14 mouse cellular contexts compared by ENCODE assay signal in genomic region chr5:98574711-98575470, GRCm38 (mm10). TPM values are rescaled to one million over a fixed set of nuclear protein-coding genes. Genes with fewer than 3 reads are reported as not detected.
DNase-seq lines count a peak whose midpoint lies in the region; ATAC-seq and TF ChIP-seq lines count a peak whose summit lies in the region.
"Had no signal": no experiment of that assay in that cellular context is flagged by ENCODE, and none has a peak within 500 bp of the region (broad histone marks: within the 10 kb centered on the region; RNA-seq: fewer than 3 reads in every experiment).

No protein-coding gene starts in this region.

- H3K27me3 ChIP-seq in forebrain, embryonic 14.5 days (replicated peaks; ENCODE audit: control insufficient read depth, insufficient read depth, low read length), result no peaks in the 10 kb centered on the region
- no peaks in the 10 kb centered on the region for H3K27me3 ChIP-seq in limb, embryonic 14.5 days (ENCODE audit: control insufficient read depth, insufficient read depth, low read length)
- H3K27me3 ChIP-seq in intestine, postnatal 0 days (replicated peaks; ENCODE audit: control insufficient read depth, insufficient read depth, low read length), result no peaks in the 10 kb centered on the region
- H3K27me3 ChIP-seq in intestine, embryonic 15.5 days (replicated peaks), result no peaks in the 10 kb centered on the region
- H3K27me3 ChIP-seq: megakaryocyte, embryonic 14.5 days had no signal

- peak overlapping the region; percentile 34; the same call in 1 of the 2 replicates for H3K27ac ChIP-seq in forebrain, embryonic 14.5 days (ENCODE audit: low read depth, low read length)
- no peak overlapping the region for H3K27ac ChIP-seq in limb, embryonic 14.5 days (replicated peaks; ENCODE audit: low read depth, low read length)
- H3K27ac ChIP-seq in intestine, postnatal 0 days (ENCODE audit: low read depth, low read length), result no peak overlapping the region
- no peak overlapping the region for H3K27ac ChIP-seq in intestine, embryonic 15.5 days

- peak; percentile 80 for ATAC-seq in forebrain, embryonic 14.5 days
- peak; percentile 81 for ATAC-seq in limb, embryonic 14.5 days (ENCODE audit: low FRiP score, low read depth)
- no peak for ATAC-seq in intestine, postnatal 0 days
- no peak for ATAC-seq in intestine, embryonic 15.5 days
- ATAC-seq: activated CD4-positive, CD25-positive, alpha-beta regulatory T cell, adult 4 months had no signal

- DNase-seq in embryo, embryonic 10 days (ENCODE audit: low spot score), result peak; percentile 31
- DNase-seq in embryo, embryonic 9.5 days (ENCODE audit: extremely low spot score), result no peak
- peak; percentile 44 for DNase-seq in Muller cell, postnatal 12 days (ENCODE audit: inconsistent ontology term)
- peak; percentile 84 for DNase-seq in forebrain, embryonic 14.5 days (ENCODE audit: low spot score)
- peak; percentile 80 for DNase-seq in limb, embryonic 14.5 days (ENCODE audit: low spot score)
- DNase-seq in kidney, adult 18-20 months, result no peak
- DNase-seq: gastrocnemius, postnatal 10 days had no signal

- H3K4me1 ChIP-seq in forebrain, embryonic 14.5 days (ENCODE audit: control insufficient read depth, insufficient read depth, low read length), result peaks cover 16% of the 10 kb centered on the region; the same call in 1 of the 2 replicates
- peaks cover 7% of the 10 kb centered on the region for H3K4me1 ChIP-seq in limb, embryonic 14.5 days (ENCODE audit: control insufficient read depth, insufficient read depth, low read length)
- H3K4me1 ChIP-seq in intestine, postnatal 0 days (replicated peaks; ENCODE audit: control insufficient read depth, insufficient read depth, low read length), result 0 out of 2 replicates have a peak, but pooled peaks cover under 1% of the 10 kb centered on the region
- 0 out of 2 replicates have a peak, but pooled peaks cover 6% of the 10 kb centered on the region for H3K4me1 ChIP-seq in intestine, embryonic 15.5 days (replicated peaks)
- H3K4me1 ChIP-seq: megakaryocyte, embryonic 14.5 days had no signal

- H3K4me3 ChIP-seq in forebrain, embryonic 14.5 days (ENCODE audit: low read depth, low read length), result no peak overlapping the region
- H3K4me3 ChIP-seq in limb, embryonic 14.5 days (replicated peaks; ENCODE audit: low read length), result no peak overlapping the region
- no peak overlapping the region for H3K4me3 ChIP-seq in intestine, postnatal 0 days (ENCODE audit: low read depth, low read length)
- H3K4me3 ChIP-seq in intestine, embryonic 15.5 days (replicated peaks), result no peak overlapping the region
- H3K4me3 ChIP-seq: megakaryocyte, embryonic 14.5 days had no signal

- peak overlapping the region; percentile 5 for H3K4me2 ChIP-seq in forebrain, embryonic 14.5 days (ENCODE audit: low read length)
- peak overlapping the region; percentile 11; the same call in 1 of the 2 replicates for H3K4me2 ChIP-seq in limb, embryonic 14.5 days (replicated peaks; ENCODE audit: low read depth, low read length, severe bottlenecking)
- H3K4me2 ChIP-seq in intestine, postnatal 0 days (replicated peaks; ENCODE audit: low read depth), result no peak overlapping the region
- no peak overlapping the region for H3K4me2 ChIP-seq in intestine, embryonic 15.5 days (replicated peaks)

- no peak for TF ChIP-seq POLR2A in limb, embryonic 14.5 days (IDR thresholded peaks at IDR 0.05; ENCODE audit: borderline replicate concordance, extremely low read depth, insufficient read depth, insufficient read length)

- no peaks in the 10 kb centered on the region for H3K9me3 ChIP-seq in forebrain, embryonic 14.5 days (replicated peaks; ENCODE audit: control insufficient read depth, low read length)
- H3K9me3 ChIP-seq in limb, embryonic 14.5 days (ENCODE audit: control insufficient read depth, low read length), result no peaks in the 10 kb centered on the region
- no peaks in the 10 kb centered on the region for H3K9me3 ChIP-seq in intestine, postnatal 0 days (ENCODE audit: control insufficient read depth)
- H3K9me3 ChIP-seq in intestine, embryonic 15.5 days, result no peaks in the 10 kb centered on the region

- no peak overlapping the region for H3K9ac ChIP-seq in forebrain, embryonic 14.5 days (ENCODE audit: low read length)
- no peak overlapping the region for H3K9ac ChIP-seq in limb, embryonic 14.5 days (ENCODE audit: low read depth, low read length, severe bottlenecking)
- H3K9ac ChIP-seq in intestine, postnatal 0 days (ENCODE audit: low read depth, low read length), result no peak overlapping the region
- no peak overlapping the region for H3K9ac ChIP-seq in intestine, embryonic 15.5 days

- TF ChIP-seq CTCF in intestine, postnatal 0 days (IDR thresholded peaks at IDR 0.05; ENCODE audit: low read depth), result no peak

- no peaks in the 10 kb centered on the region for H3K36me3 ChIP-seq in forebrain, embryonic 14.5 days (ENCODE audit: control insufficient read depth, insufficient read depth, low read length)
- no peaks in the 10 kb centered on the region for H3K36me3 ChIP-seq in limb, embryonic 14.5 days (ENCODE audit: control insufficient read depth, insufficient read depth, low read length)
- no peaks in the 10 kb centered on the region for H3K36me3 ChIP-seq in intestine, postnatal 0 days (ENCODE audit: control insufficient read depth, insufficient read depth)
- H3K36me3 ChIP-seq in intestine, embryonic 15.5 days, result no peaks in the 10 kb centered on the region

- 22% methylated on average over 12 of the region's 12 CpGs for WGBS in forebrain, embryonic 14.5 days
- WGBS in limb, embryonic 14.5 days, result 29% methylated on average over 12 of the region's 12 CpGs
- WGBS in intestine, postnatal 0 days, result 72% methylated on average over 12 of the region's 12 CpGs
- 61% methylated on average over 12 of the region's 12 CpGs for WGBS in intestine, embryonic 15.5 days

RNA-seq across cellular contexts. Expression of gene Gm11111, which starts 22.4 kb away (rescaled TPM):
- polyA plus RNA-seq in forebrain, embryonic 14.5 days (2014; fragmentation: Nextera tagmentation; extraction: Ambion mirVana), result not detected in 2 replicates
- not detected in 2 replicates for polyA plus RNA-seq in limb, embryonic 14.5 days (2012; rRNA removed)
- polyA plus RNA-seq in limb, embryonic 14.5 days (2014; fragmentation: Nextera tagmentation; extraction: Ambion mirVana), result not detected in 2 replicates
- polyA plus RNA-seq in intestine, postnatal 0 days (2015; fragmentation: Nextera tagmentation; extraction: Ambion mirVana), result not detected in 2 replicates
- polyA plus RNA-seq in intestine, embryonic 15.5 days (2015; fragmentation: Nextera tagmentation; extraction: Ambion mirVana), result not detected in 2 replicates
- polyA plus RNA-seq: activated CD4-positive, CD25-positive, alpha-beta regulatory T cell, adult 4 months; cortical plate, adult 2 months; heart, embryonic 16.5 days; large intestine, adult 2 months had no signal

Comparison
In these comparisons a context has a peak if more than half of its experiments do, and no peak if none do; other contexts are left out.
1. DNase-seq: peak in embryo, embryonic 10 days (single experiment), Muller cell, postnatal 12 days (single experiment), forebrain, embryonic 14.5 days (single experiment) and limb, embryonic 14.5 days (single experiment); none in embryo, embryonic 9.5 days (single experiment) and kidney, adult 18-20 months (single experiment).
2. ATAC-seq: peak in forebrain, embryonic 14.5 days (single experiment) and limb, embryonic 14.5 days (single experiment); none in intestine, postnatal 0 days (single experiment) and intestine, embryonic 15.5 days (single experiment).
3. H3K4me2 ChIP-seq: peak in forebrain, embryonic 14.5 days (single experiment) and limb, embryonic 14.5 days (single experiment); none in intestine, postnatal 0 days (single experiment) and intestine, embryonic 15.5 days (single experiment).